In the genomic region with DNA sequence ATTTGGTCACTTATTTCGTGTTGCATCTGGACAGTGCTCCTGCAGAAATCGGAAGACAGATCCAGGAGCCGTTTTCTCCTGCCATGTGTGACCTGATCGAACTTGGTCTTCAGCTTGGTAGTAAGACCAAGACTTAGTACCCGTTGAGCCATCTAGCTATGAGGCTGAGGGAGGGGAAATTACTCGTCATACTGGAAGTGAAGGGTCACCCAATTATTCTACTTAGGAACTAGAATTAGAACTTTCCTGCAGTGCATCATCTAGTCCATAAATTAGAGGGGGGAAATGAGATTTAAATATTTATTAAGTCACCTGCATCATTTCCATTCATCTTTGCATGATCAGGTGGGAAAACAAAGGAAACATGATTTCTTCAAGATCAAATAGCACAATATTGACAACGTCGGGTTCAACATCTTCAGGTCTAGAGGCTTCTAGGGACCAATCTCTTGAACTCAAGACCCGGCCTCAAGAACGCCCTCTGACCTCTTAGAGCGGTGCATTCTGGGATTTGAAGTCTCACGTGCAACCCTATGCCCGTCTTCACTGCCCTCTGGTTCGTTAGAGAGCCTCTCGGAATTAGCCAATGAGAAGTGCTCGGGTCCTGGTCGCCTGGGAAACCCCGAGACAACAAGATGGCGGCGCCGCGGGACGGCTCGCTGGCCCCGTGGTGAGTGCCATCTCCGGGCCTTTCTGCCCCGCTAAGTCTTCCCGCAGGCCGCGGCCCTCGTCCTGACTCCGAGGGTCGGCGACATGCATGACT, we compare ENCODE assay signal across 7 mouse cellular contexts. TPM values are rescaled to one million over a fixed set of nuclear protein-coding genes. Genes with fewer than 3 reads are reported as not detected.
DNase-seq lines count a peak whose midpoint lies in the region; ATAC-seq lines count a peak whose summit lies in the region.

Gene Ubxn11 (plus strand): TSS at position 592 of the 763 bp plus-strand sequence.

- intact Hi-C loops in left cerebral cortex, postnatal 36 days (cut with DNase I) = no loop called here

- H3K27ac ChIP-seq in intestine, embryonic 16.5 days (ENCODE audit: low read length) = no peak within 1 kb of the TSS
- H3K27ac ChIP-seq in midbrain, embryonic 11.5 days (ENCODE audit: low read depth, low read length) = no peak within 1 kb of the TSS

- H3K4me1 ChIP-seq in intestine, embryonic 16.5 days (ENCODE audit: control insufficient read depth, insufficient read depth, low read length) = no peaks in the 10 kb centered on the region
- H3K4me1 ChIP-seq in midbrain, embryonic 11.5 days (ENCODE audit: control insufficient read depth, insufficient read depth, low read length) = no peaks in the 10 kb centered on the region

- H3K36me3 ChIP-seq in intestine, embryonic 16.5 days (ENCODE audit: control insufficient read depth, insufficient read depth, low read length) = no peaks in the 10 kb centered on the region
- H3K36me3 ChIP-seq in midbrain, embryonic 11.5 days (ENCODE audit: control insufficient read depth, insufficient read depth, low read length) = no peaks in the 10 kb centered on the region

- H3K4me3 ChIP-seq in intestine, embryonic 16.5 days (ENCODE audit: low read length) = peak within 1 kb of the TSS; percentile 80
- peak within 1 kb of the TSS; percentile 74 for H3K4me3 ChIP-seq in midbrain, embryonic 11.5 days (ENCODE audit: low read depth, low read length)

- peak within 1 kb of the TSS; percentile 75 for H3K9ac ChIP-seq in intestine, embryonic 16.5 days (ENCODE audit: low read depth, low read length)
- peak within 1 kb of the TSS; percentile 70 for H3K9ac ChIP-seq in midbrain, embryonic 11.5 days (ENCODE audit: low read length)

- DNase-seq in adrenal gland, adult 8-10 months = peak; percentile 88
- peak; percentile 87 for DNase-seq in embryo, embryonic 9.5 days (ENCODE audit: extremely low spot score)
- peak; percentile 63 to 82 for DNase-seq in gastrocnemius, postnatal 4 days (ENCODE audit: low spot score in 2 of 2)
- peak; percentile 91 to 93 for DNase-seq in left cerebral cortex, postnatal 36 days (ENCODE audit: low spot score in 2 of 2)
- DNase-seq in midbrain, embryonic 11.5 days (ENCODE audit: low spot score, missing footprints) = peak; percentile 96
- DNase-seq in skeletal muscle tissue, adult 2 months (ENCODE audit: low read depth, low spot score) = peak; percentile 82

- peak; percentile 98 for ATAC-seq in intestine, embryonic 16.5 days
- ATAC-seq in midbrain, embryonic 11.5 days (ENCODE audit: low FRiP score) = peak; percentile 98

- H3K4me2 ChIP-seq in intestine, embryonic 16.5 days (ENCODE audit: low read depth, low read length) = peak within 1 kb of the TSS; percentile 65
- H3K4me2 ChIP-seq in midbrain, embryonic 11.5 days = peak within 1 kb of the TSS; percentile 70

- no peaks in the 10 kb centered on the region for H3K27me3 ChIP-seq in intestine, embryonic 16.5 days (replicated peaks; ENCODE audit: control insufficient read depth, insufficient read depth, low read length)
- no peaks in the 10 kb centered on the region for H3K27me3 ChIP-seq in midbrain, embryonic 11.5 days (ENCODE audit: control insufficient read depth, insufficient read depth, low read length)

- H3K9me3 ChIP-seq in intestine, embryonic 16.5 days (ENCODE audit: control insufficient read depth, low read length) = no peaks in the 10 kb centered on the region
- H3K9me3 ChIP-seq in midbrain, embryonic 11.5 days (ENCODE audit: control insufficient read depth, low read length) = no peaks in the 10 kb centered on the region

- 18% methylated on average over 34 of the region's 34 CpGs for WGBS in intestine, embryonic 16.5 days
- 18% methylated on average over 34 of the region's 34 CpGs for WGBS in midbrain, embryonic 11.5 days

RNA-seq across cellular contexts. Expression of gene Ubxn11, which starts in this region (rescaled TPM):
- total RNA-seq in adrenal gland, adult 8-10 months (2022) = 10 to 100 TPM in 2 of 4 experiments, 1 to 10 TPM in 2; 6.0 to 21.7 (median 13.2) TPM
- total RNA-seq in gastrocnemius, postnatal 4 days (2021) = 1 to 10 TPM; 3.2 to 3.7 TPM
- 4.3 and 5.6 TPM in 2 replicates for polyA plus RNA-seq in intestine, embryonic 16.5 days (2015; fragmentation: Nextera tagmentation; extraction: Ambion mirVana)
- 10 to 100 TPM; 23.3 to 46.3 TPM for total RNA-seq in left cerebral cortex, postnatal 36 days (2021)
- polyA plus RNA-seq in midbrain, embryonic 11.5 days (2014; fragmentation: Nextera tagmentation; extraction: Ambion mirVana) = 3.0 and 4.7 TPM in 2 replicates
